Mouse (Mus musculus) inflammation-experienced regulatory T-cells, adult 6 months (primary cell): ENCODE results near the gene Uhrf1. TPM values are rescaled to one million over a fixed set of nuclear protein-coding genes. Genes with fewer than 3 reads are reported as not detected.
A peak's percentile ranks its signal among the peaks of the same experiment; 100 is the strongest.

Source experiments
- ATAC-seq: one replicate; pipeline ENCODE4 v1.8.0; 2017
- polyA plus RNA-seq, 3 experiments: library from polyadenylated mRNA; unstranded; fragments of 100-300 nt; shearing (Covaris generic); gene quantifications; one replicate each; pipeline ENCODE4 v1.2.1; 2017

The Uhrf1 gene
- polyA plus RNA-seq, 3 experiments from 2014 or later, result 7.1 to 60.4 (median 9.6) TPM

- no peak for ATAC-seq
These were observed 641 bp upstream of the Uhrf1 start for GRCm38 (mm10) chr17:56302363-56302996.

DNA sequence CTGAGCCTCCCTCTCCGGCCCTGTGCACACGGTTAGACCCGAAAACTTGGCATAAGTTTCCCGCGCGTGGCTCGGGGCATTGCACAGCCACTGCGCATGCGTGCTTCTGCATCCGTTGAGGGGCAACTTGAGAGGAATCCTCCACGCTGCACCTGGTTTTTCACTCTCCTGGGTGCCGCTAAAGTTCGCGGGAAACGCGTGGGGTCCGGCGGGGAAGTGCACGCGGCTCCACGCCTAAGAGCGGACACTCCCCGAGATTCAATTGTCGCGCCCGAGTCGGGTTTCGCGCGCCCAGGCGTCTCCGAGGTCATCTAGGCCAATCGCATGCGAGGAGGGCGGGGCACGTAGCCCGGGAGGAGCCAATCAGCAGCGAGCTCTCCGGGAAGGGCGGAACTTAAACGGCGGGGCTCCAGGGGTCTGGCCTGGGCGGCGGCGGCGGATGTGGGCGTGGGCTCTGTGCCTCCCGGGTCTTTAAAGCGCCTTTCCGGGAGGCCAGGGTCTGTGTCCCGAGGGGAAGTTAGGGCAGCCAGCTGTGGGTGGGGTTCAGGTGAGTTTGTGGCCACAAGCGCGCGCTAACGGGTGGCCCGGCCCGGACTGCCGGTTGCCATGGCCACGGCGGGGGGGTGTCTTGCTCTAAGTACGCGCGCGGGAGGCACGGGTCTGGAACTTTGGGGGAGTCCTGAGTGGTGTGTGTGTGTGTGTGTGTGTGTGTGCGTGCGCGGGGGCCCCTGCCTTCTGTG lies 896 bp downstream of the Uhrf1 start:
- peak; percentile 99 for ATAC-seq

- no peak for ATAC-seq
These were observed 1.6 kb downstream of the Uhrf1 start for GRCm38 (mm10) chr17:56304718-56305117.

DNA sequence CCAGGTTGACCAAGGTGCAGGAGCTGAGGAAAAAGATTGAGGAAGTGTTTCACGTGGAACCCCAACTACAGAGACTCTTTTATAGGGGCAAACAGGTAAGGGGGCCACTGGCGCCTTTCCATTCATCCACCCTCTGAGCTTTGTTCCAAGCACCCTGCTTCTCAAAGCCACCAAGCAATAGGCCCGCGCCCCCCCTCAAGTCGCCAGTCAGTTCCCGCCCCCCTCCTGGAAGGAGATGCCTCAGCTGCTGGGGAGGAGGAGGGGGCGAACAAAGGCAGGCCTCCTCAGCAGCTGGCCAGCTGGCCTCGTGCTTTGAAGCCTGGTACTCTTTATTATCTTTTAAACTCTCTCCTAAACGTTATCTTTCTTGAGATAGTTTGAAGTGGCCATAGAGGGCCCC lies 2.0 kb downstream of the Uhrf1 start:
- ATAC-seq, result no peak

GRCm38 (mm10) chr17:56305826-56306225 lies 2.7 kb downstream of the Uhrf1 start:
- no peak for ATAC-seq

GRCm38 (mm10) chr17:56308088-56308487 lies 5.0 kb downstream of the Uhrf1 start:
- no peak for ATAC-seq

GRCm38 (mm10) chr17:56309191-56309945 lies 6.2 kb downstream of the Uhrf1 start:
- ATAC-seq, result no peak

GRCm38 (mm10) chr17:56324419-56324818 lies 21.3 kb downstream of the Uhrf1 start:
- no peak for ATAC-seq

- ATAC-seq, result peak; percentile 94
These were observed 22.5 kb downstream of the Uhrf1 start, which contains the start of gene Kdm4b for GRCm38 (mm10) chr17:56325450-56326152. Gene Kdm4b, plus strand, starts transcription at chr17:56326062.

DNA sequence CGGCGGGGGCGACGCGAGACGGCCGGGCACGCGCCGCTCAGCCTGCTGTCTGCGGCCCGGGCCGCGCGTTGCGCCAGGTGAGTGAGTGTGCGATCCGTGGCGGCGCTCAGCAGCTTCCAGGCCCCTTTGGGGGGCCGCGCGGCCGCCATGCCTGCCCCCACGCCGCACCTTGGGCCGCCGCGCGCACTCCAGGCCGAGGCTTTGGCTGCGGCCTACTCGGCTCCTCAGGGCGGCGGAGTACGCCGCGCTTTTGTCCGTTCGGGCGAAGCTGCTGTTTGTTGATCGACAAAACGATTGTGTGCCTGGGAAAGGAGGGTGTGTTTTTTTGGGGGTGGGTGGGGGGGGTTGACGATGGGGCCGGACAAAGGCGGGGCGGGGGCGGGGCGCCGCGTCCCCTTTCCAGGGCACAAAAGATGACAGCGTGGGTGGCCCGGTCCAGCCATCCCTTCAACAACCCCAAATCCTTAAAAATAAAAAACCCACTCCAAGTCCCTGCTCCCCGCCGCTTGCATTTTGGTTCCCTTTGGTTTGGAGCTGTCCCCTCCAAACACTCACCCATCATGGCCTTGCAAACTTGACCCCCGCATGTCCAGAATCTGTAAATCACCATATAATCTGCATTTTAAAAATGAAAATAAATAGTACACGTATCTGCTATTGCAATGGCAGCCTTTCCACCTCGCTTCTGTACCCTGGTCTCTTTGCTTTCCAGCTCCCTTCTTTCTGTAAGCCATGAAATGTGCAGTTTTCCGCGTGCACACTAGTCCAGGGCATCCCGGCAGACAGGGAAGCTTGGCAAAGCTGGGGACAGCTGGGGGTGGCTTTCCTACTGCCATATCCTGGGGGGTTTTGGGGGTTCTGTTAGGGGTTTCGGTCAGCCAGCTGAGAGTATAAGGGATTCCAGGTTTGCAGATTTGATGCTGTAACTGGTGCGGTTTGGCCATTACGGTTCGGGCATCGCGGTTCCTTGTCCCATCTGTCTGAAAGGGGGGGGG lies 23.3 kb downstream of the Uhrf1 start:
- ATAC-seq, result no peak

GRCm38 (mm10) chr17:56329267-56329666 lies 26.1 kb downstream of the Uhrf1 start:
- no peak for ATAC-seq

- peak; percentile 24 for ATAC-seq
These were observed 27.2 kb downstream of the Uhrf1 start for GRCm38 (mm10) chr17:56330345-56330744.

DNA sequence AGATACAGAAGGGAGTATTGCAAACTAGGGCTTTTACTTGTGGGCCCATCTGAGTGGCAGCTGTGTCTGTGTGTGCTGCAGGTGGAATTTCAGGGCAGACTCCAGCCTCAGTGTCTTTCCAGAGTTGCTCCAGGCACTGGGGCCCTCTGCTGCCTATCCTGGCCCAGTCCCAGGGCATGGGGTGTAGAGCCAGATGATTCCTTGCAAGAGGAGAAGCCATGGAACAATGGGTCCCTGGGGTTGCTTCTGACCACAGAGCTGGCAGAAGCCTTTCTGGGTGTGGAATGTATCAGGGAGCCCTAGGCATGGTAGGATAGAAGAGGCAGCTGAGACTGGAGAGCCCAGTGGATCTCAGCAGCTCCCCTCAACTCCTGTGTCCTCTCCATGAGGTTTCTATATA lies 28.1 kb downstream of the Uhrf1 start:
- ATAC-seq, result no peak

- no peak for ATAC-seq
These were observed 29.9 kb downstream of the Uhrf1 start for GRCm38 (mm10) chr17:56332987-56333386.

DNA sequence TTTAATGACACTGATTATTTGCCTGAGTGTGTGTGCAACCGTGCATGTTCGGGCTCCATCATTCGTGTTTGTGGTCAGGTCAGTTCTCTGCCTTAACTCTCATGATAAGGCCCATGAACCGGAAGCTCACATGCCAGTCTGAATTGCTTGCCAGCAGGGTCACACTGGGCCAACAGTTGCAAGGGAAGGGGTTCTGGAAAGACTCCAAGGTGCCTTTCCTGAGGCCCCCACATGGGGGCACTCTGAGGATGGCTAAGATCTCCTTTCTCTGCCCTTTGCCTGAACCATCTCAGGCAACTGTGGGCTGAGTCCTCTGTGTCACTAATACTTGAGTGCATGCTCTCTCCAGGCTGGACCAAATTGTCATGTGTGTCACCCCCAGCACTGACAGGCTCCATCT lies 34.1 kb downstream of the Uhrf1 start:
- peak; percentile 32 for ATAC-seq

DNA sequence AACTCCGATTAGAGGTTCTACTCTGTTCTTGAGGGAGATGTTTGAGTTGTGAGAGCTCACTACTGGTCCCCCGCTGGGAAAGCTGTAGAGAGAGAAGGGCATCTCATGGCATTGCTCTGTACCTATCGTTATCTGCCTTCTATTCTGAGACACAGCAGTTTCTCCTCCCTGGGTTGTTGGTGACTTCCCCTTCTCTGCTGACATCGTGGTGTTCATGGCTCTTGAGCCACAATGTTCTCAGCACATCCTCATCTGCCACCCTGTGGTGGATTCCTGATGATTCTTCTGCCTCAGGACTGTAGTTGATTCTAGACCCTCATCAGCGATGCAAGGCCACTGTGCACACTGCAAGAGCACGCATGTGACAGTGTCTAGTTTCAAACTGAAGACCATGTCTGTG lies 34.7 kb downstream of the Uhrf1 start:
- no peak for ATAC-seq

- ATAC-seq, result no peak
These were observed 35.8 kb downstream of the Uhrf1 start for GRCm38 (mm10) chr17:56338909-56339308.

- ATAC-seq, result no peak
These were observed 37.6 kb downstream of the Uhrf1 start for GRCm38 (mm10) chr17:56340717-56341116.

DNA sequence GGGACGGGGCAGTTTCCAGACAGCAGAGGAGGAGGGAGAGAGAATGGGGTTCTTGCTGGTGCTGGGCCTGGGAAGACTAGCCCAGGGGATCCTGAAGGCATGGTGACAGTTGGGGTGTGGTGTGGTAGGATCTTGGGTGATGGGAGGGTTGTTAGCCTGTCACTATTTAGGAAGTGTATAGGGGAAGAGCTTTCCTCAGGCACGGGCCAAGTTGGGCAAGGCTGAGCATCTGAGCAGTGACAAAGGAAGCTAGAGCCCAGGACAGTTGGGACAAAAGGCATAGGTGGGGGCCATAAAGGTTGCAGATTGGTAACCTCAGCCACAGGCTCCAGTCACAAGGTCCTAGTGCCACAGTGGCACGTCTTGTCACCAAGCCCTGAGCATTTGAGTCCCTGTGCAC lies 40.3 kb downstream of the Uhrf1 start:
- ATAC-seq, result no peak

DNA sequence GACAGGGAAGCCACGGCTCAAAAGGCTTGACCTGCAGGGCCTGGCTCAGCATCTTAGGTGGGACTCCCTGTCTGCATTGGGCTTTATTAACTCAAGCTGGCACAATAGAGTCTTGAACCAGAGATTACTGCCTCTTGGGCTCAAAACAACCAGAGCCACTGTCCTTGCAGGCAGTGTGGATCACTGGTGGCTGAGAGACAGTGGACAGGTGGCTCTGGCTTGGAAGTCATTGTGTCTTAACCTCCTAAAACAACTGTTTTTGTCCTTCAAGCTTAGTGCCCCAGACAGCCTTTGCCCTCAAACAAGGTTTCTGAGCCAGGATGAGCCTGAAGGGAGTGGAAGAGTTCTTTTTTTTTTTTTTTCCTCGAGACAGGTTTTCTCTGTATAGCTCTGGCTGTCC lies 42.2 kb downstream of the Uhrf1 start:
- ATAC-seq, result no peak

DNA sequence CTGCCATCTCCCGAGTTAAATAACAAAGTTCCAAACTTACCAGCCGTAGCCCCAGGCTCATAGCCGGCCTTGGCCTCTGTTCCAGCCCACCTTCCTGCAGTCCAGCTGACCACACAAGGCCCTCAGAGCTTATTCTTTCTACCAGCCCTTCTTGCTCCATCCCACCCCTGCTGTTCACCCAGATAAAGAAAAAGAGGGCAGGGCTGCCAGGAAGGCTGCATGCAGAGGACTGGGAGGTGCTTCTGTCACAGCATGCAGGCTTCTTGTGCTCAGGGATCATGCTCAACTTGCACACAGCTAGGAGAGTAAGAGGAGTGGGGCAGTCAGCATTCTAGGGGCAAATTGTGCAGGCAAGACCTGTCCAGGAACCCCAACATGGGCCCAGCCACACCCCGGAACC lies 45.0 kb downstream of the Uhrf1 start:
- ATAC-seq, result no peak

DNA sequence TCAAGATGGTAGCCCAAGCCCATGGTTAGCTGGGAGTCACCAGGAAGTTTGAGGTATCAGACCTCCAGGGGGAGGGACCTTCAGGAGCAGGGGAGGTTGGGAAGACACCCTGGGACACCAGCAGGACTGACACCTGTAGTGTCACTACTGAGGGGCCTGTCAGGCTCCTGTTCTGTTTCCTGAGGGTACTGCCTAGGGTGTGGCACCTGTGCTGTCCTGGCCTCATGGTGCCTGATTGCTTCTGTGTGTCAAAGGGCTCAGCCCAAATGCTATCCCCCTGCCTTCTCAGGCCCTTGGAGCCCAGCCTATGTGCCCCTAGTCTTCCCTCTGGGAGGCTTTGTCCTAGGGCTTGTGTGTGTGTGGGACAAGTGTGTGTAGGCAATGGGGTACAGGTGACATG lies 45.5 kb downstream of the Uhrf1 start:
- no peak for ATAC-seq
